Mouse (Mus musculus): Measurements from ENCODE around the gene Pik3r1. TPM values are rescaled to one million over a fixed set of nuclear protein-coding genes. Genes with fewer than 3 reads are reported as not detected.

The Pik3r1 gene
- 10 to 100 TPM; 81.9 to 94.1 TPM for total RNA-seq (2021)

DNA sequence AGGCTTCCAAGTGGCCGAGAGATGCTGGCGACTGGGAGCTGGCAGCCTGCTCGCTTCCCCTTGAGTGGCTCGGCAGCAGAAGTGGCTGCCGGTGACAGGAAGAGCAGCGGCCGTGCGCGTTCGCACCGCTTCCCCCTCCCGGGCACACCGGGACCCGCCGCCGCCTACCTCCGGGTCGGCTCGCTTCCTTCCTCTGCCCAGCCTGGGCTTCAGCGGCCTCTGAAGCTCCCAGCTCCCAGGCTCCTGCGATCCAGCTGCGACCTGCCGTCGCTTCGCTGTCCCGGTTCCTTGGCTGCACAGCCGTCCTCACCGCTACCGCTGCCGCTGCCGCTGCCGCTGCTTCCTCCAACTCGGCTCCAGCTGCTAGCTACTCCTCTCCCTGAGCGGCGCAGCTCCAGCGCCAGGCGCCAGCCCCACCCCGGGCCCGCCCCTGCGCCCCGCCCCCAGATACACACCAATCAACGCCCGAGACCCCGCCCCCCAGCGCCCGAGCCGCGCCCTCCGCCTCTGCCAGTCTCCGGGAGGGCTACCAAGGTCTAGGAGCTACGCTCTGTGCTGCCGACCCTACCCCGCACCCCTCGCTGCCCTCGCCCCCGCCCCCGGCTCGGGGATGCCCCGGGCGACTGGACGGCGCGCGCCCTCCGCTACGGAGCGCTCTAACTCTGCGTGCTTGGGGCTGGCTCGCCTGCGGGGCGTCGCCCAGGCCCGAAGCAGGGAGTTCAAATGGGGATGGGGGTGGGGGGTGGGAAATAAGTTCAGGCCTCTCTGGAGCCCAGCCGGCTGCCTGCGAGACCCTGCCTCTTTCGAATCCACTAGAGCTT is at the start of gene Pik3r1:
Pik3r1 (minus strand) TSS at position 409 of the 821 bp plus-strand sequence.
- DNase-seq: peak; percentile 94 to 96

DNA sequence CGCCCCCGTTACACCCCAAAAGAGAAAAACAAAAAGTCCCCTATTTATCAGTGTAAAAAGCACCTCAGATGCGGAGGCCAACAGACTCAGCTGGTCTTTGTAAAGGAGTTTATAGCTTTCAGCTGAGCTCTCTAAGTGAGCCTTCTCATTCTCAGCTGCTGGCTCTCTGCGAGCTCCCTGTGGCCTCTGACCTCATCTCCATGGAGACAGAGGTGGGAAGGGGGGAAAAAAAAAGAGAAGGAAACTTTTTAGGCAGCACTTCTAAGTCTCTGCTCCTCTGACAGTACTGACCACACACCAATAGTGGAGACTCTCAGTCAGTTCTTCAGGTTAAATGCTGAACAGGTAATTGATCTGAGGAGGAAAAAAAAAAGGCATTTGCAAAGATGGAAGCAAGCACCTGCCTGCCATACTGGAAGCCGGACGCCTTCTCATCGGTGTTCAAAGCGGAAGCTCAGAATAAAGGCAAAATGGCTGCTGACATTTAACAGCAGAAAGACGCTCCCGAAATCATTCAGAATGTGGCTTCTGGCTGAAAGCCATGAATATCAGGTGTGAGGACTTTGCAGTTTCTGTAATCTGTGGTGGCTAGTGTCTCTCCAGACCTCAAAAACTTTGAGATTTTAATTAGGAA is 45.4 kb upstream of the Pik3r1 start:
- peak in 1 of 2 experiments; percentile 14 for DNase-seq

DNA sequence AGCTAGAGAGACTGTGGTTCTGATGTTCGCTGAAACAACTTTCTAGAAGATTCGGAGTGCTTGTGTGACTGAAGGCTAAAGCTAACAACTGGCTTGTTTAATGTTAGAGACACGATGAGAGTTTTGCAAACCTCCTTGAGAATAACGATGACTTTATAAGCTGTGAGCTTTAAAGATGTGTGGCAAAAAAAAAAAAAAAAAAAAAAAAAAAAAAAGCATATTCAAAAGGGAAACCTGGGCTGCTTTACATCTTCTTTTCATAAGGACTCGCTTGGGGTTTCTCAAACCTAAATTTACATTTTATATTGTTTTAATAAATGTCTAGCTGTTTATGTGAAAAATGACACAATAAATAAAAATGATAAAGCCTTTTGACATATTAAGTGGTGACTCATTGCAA is 44.3 kb upstream of the Pik3r1 start:
- DNase-seq: no peak

DNA sequence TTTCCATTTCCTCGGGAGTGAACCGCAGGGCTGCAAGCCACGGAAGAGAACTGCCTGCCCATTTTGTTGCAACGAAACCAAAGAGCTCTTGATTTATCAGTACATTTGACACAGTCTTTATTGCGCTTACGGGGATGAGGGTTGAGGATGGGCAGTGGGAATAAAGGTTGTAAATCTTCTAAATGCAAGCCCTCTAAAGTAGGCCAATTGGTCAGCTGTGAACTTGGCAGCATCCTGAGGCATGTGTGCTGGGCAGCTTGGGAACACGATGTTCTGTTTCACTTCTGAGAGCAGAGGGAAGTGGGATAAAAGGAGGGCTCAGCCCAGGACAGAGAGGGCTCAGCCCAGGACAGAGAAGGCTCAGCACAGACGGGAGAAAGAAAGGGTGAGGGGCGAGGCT is 43.9 kb upstream of the Pik3r1 start:
- peak; percentile 60 to 66 for DNase-seq

DNA sequence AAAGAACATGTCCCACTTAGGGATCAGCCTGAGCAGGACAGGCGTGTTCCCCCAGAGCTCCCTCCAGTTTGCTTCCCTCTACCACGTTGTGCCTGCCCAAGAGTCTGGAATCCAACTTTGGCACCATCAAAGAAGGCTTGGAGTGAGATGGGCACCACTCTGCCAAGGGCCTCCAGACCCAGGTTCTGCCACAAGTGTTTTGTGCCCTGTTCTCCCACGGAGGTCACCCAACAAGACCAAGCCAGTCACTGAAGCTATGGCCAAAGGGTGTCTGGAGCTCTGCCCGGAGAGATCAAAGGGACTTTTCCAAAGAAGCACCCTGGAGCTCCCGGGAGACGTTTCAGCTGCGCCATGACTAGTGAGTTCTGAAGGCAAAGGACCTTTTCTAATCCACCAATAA is 42.6 kb upstream of the Pik3r1 start:
- peak; percentile 60 to 72 for DNase-seq

DNA sequence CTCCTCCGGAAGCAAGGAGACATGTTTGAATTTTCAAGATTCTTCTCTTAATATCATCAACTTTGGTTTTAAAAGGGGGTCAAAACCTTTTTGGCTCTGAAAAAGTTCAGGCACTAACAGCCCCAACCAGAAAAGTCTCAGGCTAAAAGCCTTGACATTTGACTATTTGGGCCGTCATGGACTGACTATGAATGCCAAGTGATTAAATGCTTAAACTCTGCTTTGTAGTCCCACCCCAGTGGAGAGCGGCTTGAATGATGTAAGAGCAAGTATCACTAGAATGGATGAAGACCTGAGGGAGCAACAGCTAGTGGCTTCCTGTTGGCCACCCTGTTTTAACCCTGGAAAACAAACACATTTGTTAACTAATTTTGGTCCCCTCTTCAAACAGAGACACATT is 41.8 kb upstream of the Pik3r1 start:
- DNase-seq: no peak

DNA sequence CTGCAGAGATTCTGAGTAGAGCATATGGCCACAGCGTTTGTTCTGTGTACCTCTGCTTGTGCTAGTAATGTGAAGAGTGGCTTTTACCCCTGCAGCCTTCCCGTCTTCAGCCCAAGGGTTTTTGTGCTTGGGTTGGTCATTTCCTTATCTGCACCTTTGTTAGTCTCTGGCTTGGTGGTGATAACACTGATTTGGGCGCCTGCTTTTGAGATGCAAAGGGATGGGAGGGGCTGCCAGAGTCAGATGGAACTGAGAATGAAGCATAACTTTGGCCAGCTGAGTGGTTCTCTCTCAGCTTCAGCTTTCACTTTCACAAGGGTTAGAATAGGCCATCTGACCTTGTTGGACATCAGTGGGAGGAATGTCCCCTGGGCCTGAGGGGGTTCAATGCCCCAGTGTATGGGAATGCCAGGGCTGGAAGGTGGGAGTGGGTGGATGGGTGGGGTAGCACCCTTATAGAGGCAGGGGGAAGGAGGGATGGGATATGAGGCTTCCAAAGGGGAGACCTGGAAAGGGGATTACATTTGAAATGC is 37.6 kb upstream of the Pik3r1 start:
- no peak for DNase-seq

DNA sequence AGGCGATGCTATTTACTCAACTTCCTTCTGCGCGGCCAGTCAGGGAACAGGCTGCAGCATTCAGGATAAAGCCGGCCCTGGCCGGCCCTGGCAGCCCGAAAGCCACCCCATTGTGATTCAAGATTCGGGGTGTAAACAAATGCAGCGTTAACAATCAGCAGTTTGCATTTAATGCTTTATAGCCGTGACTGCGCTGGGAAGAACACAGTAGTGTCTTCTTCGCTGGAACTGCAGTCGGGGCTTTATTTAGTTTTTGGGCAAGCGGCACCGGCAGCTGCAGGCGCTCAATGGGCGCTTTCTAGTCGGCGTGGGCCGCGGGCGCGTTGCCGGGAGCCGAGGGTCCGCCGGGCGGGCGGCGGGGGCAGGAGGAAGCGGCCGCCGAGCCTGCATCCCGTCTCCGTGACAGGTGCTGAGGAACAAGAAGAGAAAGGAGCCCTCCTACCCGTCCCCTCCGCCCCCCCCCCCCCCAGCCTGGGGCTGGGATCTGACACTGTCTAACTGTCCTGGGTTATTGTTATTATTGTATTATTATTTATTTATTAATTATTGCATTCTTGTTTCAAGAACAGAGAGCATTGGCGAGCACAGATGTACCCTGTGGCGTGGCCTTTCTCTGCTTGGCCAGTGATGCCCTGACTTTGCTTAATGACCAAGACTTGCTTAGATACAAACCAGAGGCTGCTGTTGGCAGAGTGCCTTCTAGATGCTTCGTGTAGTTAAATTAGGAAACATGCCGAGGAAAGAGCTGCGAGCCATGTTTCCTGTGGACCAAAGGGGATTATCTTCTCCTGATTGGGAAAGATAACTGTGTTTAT is 33.6 kb upstream of the Pik3r1 start:
- peak; percentile 69 to 76 for DNase-seq

DNA sequence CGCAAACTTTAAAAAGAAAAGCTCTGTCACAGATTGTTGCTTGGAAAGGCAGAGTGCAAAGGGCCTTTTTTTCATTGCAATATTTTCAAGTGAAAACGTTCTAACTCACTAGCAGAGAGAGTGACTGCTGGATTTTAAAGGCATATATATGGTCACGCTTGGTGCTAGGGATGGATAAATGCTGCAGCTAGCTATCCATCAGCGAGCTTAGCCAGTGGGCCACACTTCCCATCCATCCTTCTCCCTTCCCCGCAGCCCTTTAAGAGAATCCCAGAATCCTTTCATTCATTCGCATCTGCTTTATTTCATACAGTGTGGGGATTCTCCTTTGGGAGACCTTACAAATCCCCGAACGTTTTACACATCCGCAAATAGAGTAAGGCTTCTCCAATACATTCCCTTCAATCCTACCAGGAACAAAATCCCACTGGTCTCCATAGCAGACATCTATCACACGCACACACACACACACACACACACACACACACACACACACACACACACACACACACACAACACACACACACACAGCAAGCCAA is 32.9 kb upstream of the Pik3r1 start:
- DNase-seq: no peak

DNA sequence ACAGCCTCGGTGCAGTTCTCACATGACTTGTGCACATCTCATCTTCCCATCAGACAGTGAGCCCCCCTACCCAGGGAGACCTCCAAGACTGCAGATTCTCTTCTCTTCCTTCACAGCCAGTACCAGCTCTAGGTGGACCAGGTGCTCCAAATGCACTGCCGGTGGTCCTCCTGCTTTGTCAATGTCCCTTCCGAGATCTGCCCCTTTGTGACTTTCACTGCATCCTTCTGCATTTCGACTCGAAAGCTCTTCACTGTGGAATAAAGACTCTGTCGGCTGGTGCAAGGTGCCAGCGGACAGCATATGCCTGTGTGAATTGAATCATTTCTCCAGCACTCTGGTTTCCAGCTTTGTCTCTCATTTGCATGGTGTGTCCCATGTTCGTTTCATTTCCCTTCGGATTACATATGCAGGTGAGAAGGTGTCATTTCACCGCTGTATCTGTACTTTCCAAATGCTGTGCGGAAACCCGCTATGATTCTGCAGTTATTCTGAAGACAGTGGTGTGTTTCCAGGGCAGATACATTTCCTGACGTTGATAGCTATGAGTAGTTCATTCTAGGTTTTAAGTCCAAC is 32.1 kb upstream of the Pik3r1 start:
- no peak for DNase-seq

DNA sequence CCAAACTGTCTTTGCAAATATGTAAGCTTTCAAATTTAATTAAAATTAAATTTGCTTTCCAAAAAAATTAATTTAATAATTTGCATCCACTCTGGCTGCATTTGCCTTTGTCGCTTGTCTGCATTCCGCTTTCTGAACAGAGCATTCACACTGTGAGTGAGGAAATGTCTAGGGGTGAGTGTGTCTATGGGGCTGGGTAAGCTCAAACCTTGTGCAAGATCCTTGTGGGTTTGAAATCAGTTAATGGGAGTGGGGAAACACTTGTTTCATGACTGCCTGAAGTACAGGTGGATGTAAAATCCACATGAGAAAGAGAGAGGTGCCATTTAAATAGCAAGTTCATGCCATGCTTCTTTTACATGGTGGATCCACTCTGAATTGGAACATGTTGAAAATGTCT is 31.3 kb upstream of the Pik3r1 start:
- DNase-seq: no peak

DNA sequence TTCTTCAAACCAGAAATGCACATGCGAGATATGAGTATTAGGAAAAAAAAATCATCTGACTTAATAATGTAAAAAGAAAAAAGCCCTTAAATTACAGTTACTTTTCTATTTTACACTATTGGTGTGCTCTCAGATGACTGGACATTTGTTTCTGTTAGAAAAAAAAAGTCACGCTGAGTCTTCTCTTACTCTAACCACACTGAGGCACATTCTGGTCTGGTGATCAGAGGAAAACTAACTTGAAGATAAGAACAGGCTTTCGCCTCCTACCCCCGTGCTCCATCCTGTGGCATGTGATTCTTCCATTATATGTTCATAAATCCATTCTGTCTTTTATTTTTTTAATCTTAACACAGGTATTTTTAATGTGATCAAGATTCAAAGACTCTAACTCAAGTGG is 30.5 kb upstream of the Pik3r1 start:
- no peak for DNase-seq

DNA sequence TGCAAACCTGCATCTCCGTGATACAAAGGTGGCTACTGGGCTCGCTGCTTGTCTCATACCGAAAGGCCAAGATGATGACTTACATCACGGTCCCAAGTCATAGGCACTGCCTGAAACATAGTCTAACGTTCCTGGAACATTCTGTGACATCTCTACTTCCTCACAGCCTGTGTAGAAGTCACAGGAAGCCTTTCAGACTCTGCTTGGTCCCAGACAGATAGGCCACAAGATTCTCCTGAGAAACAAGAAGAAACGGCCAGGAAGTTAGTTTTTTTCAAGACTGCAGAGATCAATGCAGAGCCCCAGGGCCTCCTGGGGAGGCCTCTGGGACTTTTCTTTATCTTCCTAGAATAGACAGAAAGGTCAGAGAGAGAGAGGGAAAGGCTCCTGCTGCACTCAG is 29.0 kb upstream of the Pik3r1 start:
- DNase-seq: no peak

DNA sequence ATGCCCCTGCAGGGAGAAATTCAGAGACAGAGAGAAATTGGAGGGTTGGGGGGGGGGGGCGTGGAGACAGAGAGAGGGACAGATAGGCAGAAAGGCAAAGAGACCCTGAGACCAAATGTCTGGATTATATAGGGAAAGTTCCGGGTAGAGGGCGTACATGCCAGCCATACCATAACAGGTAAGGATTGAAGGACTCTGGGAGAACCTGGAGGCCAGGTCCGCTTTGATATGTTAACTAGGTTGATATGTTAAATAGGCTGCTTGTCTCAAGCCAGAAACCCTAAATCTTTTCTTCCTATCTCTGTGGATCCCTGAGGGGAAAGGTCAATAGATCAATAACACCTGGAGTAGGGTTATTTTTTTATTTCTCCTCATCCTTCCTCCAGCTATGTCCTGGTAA is 17.7 kb upstream of the Pik3r1 start:
- no peak for DNase-seq

DNA sequence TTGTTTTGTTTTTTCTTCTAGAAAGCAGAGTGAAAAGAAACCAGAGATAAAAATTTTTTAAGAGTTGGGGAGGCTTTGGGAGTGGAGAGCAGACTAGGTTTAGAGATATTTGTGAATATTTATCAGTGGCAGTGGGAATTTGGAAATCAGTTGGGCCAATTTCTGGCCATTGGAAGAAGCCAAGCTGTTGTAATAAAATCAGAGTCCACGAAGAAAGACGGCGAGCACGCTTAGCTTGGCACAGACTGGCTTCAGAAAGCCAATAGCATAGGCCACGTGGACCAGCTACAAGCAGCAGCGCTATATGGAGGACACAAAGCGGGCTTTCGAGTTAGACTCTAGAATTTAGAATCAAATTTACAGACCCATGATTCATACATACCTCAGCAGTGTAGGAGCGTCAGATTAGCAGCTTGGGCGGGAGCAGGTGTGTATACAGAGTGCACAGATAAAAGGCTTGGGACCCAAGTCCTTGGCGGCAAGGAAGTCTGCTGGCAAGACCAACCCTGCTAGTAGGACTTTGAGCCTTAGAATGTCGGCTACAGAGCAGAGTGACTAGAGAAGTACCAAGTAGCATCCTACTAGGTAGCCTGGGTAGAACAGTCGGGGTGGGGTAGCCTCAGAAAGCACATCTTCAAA is 16.8 kb upstream of the Pik3r1 start:
- DNase-seq: no peak

DNA sequence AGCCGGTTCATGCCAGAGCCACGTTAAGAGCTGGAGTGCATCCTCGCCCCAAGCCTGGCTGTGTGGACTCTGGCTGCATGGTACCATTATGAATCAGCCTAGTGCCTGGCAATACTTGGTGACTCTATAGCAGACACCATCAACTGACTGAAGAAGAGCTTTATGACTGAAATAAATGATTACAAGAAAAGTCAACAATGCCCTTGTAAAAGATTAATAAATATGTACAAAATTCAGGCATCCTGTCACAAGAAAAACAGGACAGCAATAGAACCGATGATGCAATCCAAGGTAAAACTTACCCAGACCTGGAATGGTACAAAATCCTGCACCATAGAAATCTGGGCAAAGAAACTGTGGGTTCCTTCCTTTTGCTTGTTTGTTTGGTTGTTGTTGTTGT is 11.0 kb upstream of the Pik3r1 start:
- no peak for DNase-seq

DNA sequence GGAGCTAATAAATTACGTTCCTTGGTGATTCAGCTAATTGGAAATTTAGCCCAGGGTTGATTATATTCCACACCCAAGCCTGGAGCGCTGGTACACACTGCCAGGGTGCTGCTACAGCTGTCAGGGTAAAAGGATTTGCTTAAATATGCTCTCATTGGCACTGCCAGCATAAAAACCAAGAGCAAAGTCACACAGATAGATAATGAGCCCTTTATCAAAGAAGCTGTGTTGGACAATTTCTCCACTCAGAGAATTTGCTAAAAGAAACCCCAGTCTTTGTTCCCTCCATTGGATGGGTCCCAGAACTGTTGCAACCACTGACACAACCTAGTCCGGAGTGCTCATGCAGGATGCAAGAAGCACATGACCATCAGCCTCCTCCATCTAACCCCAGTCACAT is 9.8 kb upstream of the Pik3r1 start:
- DNase-seq: no peak

DNA sequence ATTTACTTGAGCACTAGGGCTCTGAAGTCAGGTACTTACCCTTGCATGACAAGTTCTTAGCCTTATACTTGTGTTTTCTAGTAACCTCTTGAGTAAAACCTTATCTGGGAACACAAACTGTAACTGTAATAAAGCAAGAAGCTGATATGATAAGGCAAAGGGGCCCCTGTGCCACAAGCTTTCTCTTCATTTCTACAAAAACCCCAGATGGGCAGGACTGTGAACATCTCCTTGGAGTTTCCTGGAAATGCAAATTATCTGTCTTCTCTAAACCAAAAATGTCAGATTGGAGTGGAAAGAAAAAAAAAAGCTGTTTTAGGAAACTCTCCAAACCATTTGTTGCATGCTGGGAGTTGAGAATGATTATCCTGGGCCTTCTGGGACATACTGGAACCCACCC is 3.1 kb upstream of the Pik3r1 start:
- no peak for DNase-seq

DNA sequence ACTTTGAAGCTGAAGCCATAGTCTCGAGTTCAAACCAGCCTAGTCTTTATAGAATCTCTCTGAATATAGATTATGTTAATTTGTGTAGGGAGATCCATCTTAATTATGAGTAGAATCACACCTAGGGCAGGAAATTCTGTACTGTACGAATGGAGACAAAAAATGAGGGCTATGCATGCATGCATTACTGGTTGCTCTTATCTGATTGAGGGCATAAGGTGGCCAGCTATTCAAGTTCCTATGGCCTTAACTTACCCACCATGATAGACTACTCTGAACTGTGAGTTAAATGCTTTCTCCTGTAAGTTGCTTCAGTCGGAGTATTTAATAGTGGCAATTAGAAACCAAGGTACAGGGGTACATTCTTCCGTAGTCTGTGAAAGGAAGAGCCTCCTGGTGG is 1.9 kb upstream of the Pik3r1 start:
- no peak for DNase-seq

DNA sequence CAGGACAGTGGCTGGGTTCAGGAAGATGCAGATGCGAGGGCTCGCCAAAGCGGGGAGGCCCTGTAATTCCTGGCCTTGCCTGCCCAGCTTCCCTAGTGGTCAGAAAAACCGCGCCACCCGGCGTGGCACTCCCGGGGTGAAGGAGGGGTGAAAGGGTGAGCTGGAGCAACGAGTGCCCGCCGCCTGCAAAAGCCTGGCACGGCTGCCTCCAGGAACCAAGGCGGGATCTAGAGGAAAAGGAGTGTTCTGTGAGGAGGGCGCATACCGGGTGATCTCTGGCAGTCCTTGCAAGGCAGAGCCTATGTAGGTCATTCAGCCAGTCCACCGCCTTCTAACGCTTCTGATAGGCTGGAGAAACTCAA is 594 bp upstream of the Pik3r1 start:
- peak; percentile 67 to 71 for DNase-seq

DNA sequence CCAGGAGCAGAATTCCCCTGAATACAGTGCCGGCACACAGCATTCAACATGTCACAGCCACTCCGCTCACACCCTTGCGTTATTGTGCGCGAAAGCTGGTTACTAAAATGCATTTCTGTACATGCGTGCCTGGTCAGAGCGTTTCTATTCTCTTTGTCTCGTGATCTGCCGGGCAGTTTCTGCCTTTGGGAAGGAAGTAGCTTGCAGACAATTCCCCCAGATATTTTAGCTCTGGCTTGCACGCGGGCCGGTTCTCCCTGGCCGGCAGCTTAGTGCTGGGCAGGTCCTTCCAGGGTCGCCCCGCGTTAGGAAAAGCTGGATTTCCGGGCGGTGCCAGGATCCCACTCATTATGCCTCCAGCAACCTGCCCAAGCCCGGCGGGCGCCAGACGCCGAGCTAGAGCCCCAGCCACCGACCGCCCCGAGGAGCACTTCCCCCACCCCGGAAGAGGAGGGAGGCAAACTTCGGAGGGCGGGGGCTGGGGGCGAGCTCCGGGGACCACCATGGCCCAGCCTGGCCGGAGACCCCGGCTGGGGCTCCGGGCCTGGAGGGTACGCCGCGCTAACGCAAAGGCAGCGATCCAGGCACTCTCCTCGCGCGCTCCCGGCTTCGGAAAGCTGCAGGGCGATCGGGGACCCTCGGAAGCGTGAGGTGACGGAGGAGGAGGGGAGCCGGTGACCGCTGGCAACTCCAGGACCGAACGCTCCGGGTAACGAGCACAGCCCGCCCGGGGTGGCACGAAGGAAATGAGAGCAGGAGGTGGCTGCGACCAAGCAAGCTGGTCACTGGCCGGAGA is 806 bp downstream of the Pik3r1 start:
- DNase-seq: peak in 1 of 2 experiments; percentile 37
